Mouse (Mus musculus) heart, adult 2 months (tissue): ENCODE measurements around the gene Slc25a48.

Experiments
- CTCF ChIP-seq: fragments of 200-600 bp; IDR thresholded peaks from 2 replicates; pipeline ENCODE4 v1.8.1; 2022; ENCODE audit warnings: antibody characterized with exemption, mild to moderate bottlenecking, moderate library complexity
- EP300 ChIP-seq: fragments of 200-500 bp; IDR thresholded peaks from 2 replicates; pipeline ENCODE4 v1.6.1; 2011; ENCODE audit warnings: low read depth, low read length, control low read depth; ENCODE audit not compliant: insufficient read depth
- POLR2A ChIP-seq: fragments of 200-500 bp; IDR thresholded peaks from 2 replicates; pipeline ENCODE4 v1.6.1; 2011; ENCODE audit warnings: mild to moderate bottlenecking, low read depth, low read length, control low read depth; ENCODE audit not compliant: insufficient read depth

GRCm38 (mm10) chr13:56433466-56433865 lies 4.7 kb upstream of the Slc25a48 start:
- peak; percentile 66 for TF ChIP-seq CTCF
- TF ChIP-seq POLR2A = no peak
- TF ChIP-seq EP300 = no peak
